Mouse (Mus musculus) Patski (cell line): Measurements from ENCODE around the gene Abcc1. TPM values are rescaled to one million over a fixed set of nuclear protein-coding genes. Genes with fewer than 3 reads are reported as not detected.

Source experiments
- ATAC-seq: fragments of 100-300 bp; one replicate; pipeline ENCODE4 v1.8.0; 2021
- CTCF ChIA-PET: fragments of 350-600 bp; sonication (Branson Sonifier 250); formaldehyde crosslinking; loops from one replicate; lab custom pipeline; 2022; ENCODE audit warnings: inconsistent platforms; lab: Charles Lee
- POLR2A ChIA-PET: fragments of 350-600 bp; sonication (Branson Sonifier 250); formaldehyde crosslinking; loops from one replicate; lab custom pipeline; 2022; ENCODE audit warnings: antibody characterized with exemption, inconsistent platforms; lab: Charles Lee
- DNase-seq: peaks from one replicate; pipeline ENCODE4 v3.0.0-alpha.2; 2011; ENCODE audit warnings: low read depth, low spot score
- H3K27me3 ChIP-seq: fragments of 371-371 bp; one replicate; pipeline ENCODE4 v1.5.1; 2021
- CTCF ChIP-seq: fragments of 100-300 bp; IDR thresholded peaks from one replicate; pipeline ENCODE4 v1.5.1; 2021
- in situ Hi-C: fragments of 300-500 bp; cut with MboI; formaldehyde crosslinking; loops from 3 replicates; pipeline ENCODE4 v1.11.1; 2018; ENCODE audit warnings: low pct_unique_long_range_greater_than_20kb, mixed read lengths
- polyA plus RNA-seq: library from polyadenylated mRNA; unstranded; gene quantifications from one replicate; pipeline ENCODE4 v1.2.3, GENCODE M21; 2021

The Abcc1 gene
- polyA plus RNA-seq, 1 experiment from 2014 or later = 28.3 TPM

DNA sequence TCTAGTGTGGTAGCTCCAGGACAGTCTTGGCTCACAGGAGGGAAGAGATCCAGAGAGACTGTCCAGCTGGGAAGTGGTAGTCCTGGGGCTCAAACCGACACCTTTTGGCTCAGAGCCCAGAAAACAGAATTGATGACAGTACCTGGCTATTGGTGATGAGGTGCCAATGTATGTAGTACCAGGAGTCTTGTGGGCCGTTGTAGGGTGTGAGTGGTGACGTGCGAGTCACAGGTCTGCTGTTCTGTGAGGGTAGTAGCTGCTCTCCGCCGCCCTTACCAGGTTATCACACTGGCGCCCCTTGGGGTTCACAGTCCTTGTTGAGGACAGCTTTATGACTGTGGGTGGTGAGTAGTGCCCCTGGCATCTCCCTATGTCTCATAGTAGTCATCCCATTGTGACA lies 77.2 kb downstream of the Abcc1 start:
- POLR2A ChIA-PET = interaction anchor here (0.5 kb wide), 1 partner anchor 635 kb away, joined by 4 read pairs; no protein-coding TSS in a partner anchor
- no peaks in the 10 kb centered on the region for H3K27me3 ChIP-seq
- DNase-seq (no peak), ATAC-seq (no peak)
- in situ Hi-C loops = no loop called here
- CTCF ChIA-PET = interaction anchor here (1.4 to 2.4 kb wide), 3 partner anchors 11 to 22 kb away, joined by 3 to 7 read pairs (median 4); no protein-coding TSS in a partner anchor
- TF ChIP-seq CTCF = no peak

DNA sequence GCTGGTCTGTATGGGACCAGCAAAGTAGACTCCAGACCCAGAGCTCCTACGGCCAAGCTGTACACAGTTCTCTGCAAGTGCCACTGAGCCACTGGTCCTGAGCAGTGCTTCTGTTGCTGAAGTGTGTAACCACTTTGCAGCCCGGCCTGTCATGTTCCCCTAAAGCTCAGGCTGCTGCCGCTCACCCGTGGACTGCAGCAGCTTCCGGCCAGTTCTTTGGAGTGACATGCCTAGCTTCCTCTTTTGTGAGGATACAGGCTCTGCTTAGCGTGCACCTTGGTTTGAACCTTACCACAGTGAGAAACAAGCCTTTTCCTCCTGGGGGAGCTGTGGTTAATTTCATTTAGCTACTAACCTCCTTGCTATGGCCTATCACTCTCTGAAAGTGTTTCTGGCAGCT lies 77.7 kb downstream of the Abcc1 start:
- ChIA-PET CTCF (interaction anchor here (1.4 kb wide), 2 partner anchors 15 to 22 kb away, joined by 3 to 4 read pairs; no protein-coding TSS in a partner anchor), POLR2A (no interaction called here)
- no peak for ATAC-seq
- no peaks in the 10 kb centered on the region for H3K27me3 ChIP-seq
- TF ChIP-seq CTCF = no peak
- in situ Hi-C loops = no loop called here
- no peak for DNase-seq

DNA sequence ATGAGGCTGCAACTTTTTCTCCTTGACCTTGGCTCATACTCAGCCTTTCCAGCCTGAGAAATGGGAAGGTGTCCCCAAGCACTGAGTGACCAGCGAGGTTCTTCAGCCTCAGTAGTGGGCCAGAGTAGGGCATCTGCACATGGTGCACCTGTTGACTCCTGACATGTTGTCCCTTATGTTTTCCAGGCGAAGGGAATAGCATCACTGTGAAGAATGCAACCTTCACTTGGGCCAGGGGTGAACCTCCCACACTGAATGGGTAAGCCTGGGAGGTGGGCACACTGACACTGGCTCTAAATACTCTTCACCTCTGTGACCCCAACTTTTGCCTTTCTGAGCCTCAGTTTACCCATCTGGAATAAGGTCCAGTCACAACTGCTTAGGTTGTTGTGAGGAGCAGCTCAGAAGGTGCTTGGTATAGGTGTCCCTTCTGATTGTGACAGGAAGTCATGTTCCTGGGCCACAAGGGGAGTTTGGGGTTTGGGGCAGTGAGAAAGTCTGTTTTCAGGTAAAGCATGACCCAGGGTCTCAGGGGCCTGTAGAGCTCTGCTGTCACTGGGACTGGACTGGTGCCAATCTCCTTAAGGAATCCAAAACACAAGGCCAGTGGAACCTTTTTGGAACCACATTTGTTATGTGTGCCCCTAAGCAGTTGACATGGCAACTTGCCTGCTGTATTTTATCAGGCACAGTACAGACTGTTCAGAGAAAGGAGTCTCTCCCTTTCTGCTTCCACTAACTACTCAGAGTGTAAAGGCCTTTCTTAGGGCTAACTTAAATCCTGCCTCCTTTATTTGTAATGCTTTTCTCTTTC lies 78.7 kb downstream of the Abcc1 start:
- in situ Hi-C loops = no loop called here
- CTCF ChIA-PET = interaction anchor here (1.4 kb wide), 2 partner anchors 16 to 21 kb away, joined by 3 to 4 read pairs; no protein-coding TSS in a partner anchor
- ATAC-seq = no peak
- DNase-seq = no peak
- no peaks in the 10 kb centered on the region for H3K27me3 ChIP-seq
- POLR2A ChIA-PET = no interaction called here
- TF ChIP-seq CTCF = no peak

DNA sequence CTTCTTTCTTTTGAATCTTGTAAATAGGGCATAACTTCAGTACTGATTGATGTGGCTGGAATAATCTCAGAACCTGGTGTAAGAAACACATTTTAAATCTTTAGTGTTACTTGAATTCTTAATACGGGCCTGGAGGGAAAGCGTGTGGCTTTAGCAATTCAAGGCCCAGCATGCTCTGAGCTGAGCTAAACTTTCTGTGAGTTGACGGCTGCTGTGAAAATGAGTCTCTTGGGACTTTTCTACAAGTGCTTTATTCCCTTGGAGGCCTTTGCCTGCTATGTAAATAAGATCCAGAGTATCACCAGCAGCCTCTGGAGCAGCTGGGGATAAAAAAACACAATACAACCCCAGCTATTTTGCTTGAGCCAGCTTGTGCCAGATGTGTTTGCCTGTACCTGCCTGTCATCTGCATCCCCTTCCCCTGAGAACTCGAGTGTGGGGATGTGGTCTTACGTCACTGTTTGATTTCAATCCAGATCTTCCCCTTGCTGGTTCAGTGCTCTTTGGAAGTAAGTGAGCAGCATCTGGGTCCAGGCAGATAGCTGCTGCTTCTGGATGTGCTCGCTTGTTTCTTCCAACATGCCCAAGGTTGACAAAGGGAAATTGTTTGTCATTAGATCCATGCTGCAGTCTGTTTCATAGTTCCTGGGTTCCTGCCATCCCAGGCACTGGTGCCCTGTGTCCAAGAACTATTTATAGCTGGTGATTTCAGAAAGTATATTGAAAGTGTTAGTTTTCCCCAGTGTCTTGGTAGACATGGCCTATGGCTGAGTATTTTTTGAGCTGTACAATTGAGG lies 82.9 kb downstream of the Abcc1 start:
- in situ Hi-C loops = no loop called here
- ChIA-PET POLR2A (no interaction called here), CTCF (interaction anchor here (1.3 kb wide), 1 partner anchor 11 kb away, joined by 3 read pairs; no protein-coding TSS in a partner anchor)
- no peak for TF ChIP-seq CTCF
- ATAC-seq (no peak), DNase-seq (no peak)
- no peaks in the 10 kb centered on the region for H3K27me3 ChIP-seq

DNA sequence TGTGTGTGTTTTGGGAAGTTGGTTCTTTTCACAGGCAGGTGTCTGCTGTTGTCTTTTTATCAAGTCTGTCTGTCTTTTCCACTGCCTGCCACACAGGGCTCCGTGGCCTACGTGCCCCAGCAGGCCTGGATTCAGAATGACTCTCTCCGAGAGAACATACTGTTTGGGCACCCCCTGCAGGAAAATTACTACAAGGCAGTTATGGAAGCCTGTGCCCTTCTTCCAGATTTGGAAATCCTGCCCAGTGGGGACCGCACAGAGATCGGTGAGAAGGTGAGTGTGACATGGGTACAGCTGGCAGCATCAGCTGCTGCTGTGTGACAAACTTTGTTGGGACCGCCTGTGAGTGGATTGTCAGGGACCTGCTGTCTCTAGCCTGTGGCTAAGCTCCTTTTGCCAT lies 83.8 kb downstream of the Abcc1 start:
- ATAC-seq (no peak), DNase-seq (no peak)
- TF ChIP-seq CTCF = no peak
- in situ Hi-C loops = no loop called here
- no peaks in the 10 kb centered on the region for H3K27me3 ChIP-seq
- CTCF ChIA-PET = interaction anchor here (1.2 to 1.3 kb wide), 2 partner anchors 12 to 53 kb away, joined by 3 read pairs; no protein-coding TSS in a partner anchor
- POLR2A ChIA-PET = interaction anchor here (0.6 to 0.7 kb wide), 2 partner anchors 139 to 1290 kb away, joined by 3 read pairs; no protein-coding TSS in a partner anchor

DNA sequence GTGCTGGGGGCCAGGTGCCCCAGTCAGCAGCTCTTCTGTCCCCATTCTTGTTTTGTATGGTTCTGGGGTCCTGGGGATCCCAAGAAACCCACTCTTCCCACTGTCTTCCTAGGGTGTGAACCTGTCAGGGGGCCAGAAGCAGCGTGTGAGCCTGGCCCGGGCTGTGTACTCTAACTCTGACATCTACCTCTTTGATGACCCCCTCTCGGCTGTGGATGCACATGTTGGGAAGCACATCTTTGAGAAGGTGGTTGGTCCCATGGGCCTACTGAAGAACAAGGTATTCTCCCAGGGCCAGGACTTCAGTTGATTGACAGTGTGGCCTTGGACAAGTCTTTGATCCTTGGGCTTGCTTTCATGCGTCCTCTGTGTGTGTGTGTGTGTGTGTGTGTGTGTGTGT lies 86.0 kb downstream of the Abcc1 start:
- DNase-seq = no peak
- CTCF ChIA-PET = interaction anchor here (1.2 kb wide), 1 partner anchor 11 kb away, joined by 3 read pairs; no protein-coding TSS in a partner anchor
- POLR2A ChIA-PET = no interaction called here

DNA sequence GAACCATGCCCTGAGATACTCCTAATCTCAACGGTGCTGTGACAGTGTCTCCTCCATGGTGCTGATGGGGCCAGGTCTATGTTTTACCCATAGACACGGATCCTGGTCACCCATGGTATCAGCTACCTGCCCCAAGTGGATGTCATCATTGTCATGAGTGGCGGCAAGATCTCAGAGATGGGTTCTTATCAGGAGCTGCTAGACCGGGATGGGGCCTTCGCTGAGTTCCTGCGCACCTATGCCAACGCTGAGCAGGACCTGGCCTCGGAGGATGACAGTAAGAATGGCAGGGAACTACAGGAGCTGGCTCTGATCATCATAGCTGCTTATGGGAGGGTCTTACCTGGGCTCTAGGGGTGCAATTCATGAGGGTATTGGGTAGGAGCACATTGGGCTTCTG lies 86.9 kb downstream of the Abcc1 start:
- ChIA-PET CTCF (interaction anchor here (2.5 kb wide), 1 partner anchor 11 kb away, joined by 7 read pairs; no protein-coding TSS in a partner anchor), POLR2A (no interaction called here)
- in situ Hi-C loops = no loop called here
- no peak for TF ChIP-seq CTCF
- DNase-seq (no peak), ATAC-seq (no peak)
- H3K27me3 ChIP-seq = no peaks in the 10 kb centered on the region

More for the DNA sequence above, 86.0 kb downstream of the Abcc1 start:
- no peak for TF ChIP-seq CTCF
- ATAC-seq = no peak
- in situ Hi-C loops = no loop called here
- no peaks in the 10 kb centered on the region for H3K27me3 ChIP-seq

DNA sequence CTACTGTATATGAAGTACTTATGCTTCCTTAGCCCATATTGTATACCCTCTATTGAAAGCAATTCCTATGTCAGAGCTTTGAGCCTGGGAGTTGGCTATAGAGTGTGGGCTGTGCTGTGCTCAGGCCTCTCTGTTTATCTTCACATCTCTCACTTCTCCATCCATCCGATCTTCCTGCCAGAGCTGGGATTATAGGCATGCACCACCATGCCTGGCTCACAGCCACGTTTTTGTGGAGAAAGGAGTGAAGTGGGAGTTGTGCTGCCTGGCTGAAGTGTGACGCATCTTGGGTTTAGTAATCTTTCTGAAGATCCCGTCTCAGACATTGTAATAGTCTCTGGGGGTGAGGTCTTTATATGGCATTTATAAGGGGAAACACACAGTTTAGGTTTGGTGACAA lies 88.5 kb downstream of the Abcc1 start:
- ChIA-PET CTCF (interaction anchor here (1.6 to 2.5 kb wide), 2 partner anchors 13 to 213 kb away, joined by 4 to 7 read pairs; no protein-coding TSS in a partner anchor), POLR2A (no interaction called here)
- no peak for TF ChIP-seq CTCF
- no peaks in the 10 kb centered on the region for H3K27me3 ChIP-seq
- in situ Hi-C loops = no loop called here
- DNase-seq (peak; percentile 28), ATAC-seq (peak; percentile 20)

DNA sequence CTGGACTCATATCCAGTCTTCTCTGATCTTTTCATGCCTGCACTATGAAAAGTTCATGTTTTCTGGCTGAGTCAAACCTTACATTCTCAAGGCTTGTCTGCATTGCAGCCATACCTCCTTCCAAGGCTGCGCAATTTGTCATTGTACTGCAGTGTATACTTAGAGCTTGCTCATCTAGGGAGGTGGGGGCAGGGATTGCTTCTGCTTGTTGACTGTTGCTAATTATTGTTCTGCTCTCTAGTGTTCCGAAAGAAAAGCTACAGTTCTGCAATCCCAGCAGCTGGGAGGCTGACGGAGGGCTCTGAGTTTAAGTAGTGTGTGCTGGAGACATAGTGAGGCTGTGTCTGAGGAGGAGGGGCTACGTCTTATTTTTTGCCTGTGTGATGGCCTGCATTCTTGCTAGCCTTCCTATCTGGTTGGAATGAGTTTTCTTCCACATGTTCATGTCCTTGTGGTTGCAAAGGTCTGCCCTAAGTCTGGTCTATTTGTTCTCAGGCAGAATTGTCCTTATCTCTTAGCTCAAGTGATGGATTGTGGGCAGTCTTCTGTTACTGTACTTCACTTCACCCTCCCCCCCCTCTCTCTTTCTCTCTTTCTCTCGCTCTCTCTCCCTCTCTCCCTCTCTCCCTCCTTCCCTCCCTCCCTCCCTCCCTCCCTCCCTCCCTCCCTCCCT lies 90.2 kb downstream of the Abcc1 start:
- DNase-seq (peak; percentile 50), ATAC-seq (peak; percentile 83)
- no peak for TF ChIP-seq CTCF
- POLR2A ChIA-PET = no interaction called here
- CTCF ChIA-PET = no interaction called here
- no peaks in the 10 kb centered on the region for H3K27me3 ChIP-seq
- in situ Hi-C loops = no loop called here

DNA sequence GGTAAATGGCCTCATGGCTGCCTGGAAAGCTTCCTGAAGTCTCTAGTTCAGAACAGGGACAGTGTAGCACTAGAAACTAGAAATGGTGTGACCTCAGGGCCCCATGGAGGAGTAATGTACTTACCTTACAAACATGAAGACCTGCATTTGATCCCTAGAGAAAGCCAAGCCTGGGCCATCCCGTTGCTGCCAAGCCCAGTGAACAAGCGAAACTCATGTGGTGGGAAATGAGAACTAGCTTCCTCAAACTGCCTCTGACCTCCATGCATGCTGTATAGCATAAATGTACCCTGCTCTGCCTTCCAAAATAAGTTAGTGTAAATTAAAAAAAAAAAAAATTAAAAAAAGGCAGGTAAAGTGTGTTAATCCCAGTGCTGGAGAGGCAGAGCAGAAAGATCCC lies 101.2 kb downstream of the Abcc1 start:
- ChIA-PET CTCF (no interaction called here), POLR2A (interaction anchor here (0.6 kb wide), 1 partner anchor 27 kb away, joined by 3 read pairs; no protein-coding TSS in a partner anchor)
- DNase-seq = no peak
- TF ChIP-seq CTCF = no peak
- H3K27me3 ChIP-seq = no peaks in the 10 kb centered on the region
- no peak for ATAC-seq
- in situ Hi-C loops = no loop called here
